Mouse (Mus musculus): ENCODE results near the gene Cox15. TPM values are rescaled to one million over a fixed set of nuclear protein-coding genes. Genes with fewer than 3 reads are reported as not detected.

The Cox15 gene
- 10 to 100 TPM; 13.6 to 24.6 (median 14.7) TPM for total RNA-seq (2022)

GRCm38 (mm10) chr19:43752489-43753225, at the start of gene Cox15, which contains the start of gene Cutc:
Cox15 (minus strand) TSS chr19:43753000.
Cutc (plus strand) TSS chr19:43752996.
- DNase-seq (ENCODE audit: low spot score in 2 of 2) = peak; percentile 90 to 94

- DNase-seq (ENCODE audit: low spot score in 2 of 2) = no peak
Measured at GRCm38 (mm10) chr19:43801427-43802051, 48.7 kb upstream of the Cox15 start.

GRCm38 (mm10) chr19:43797216-43797615, 44.4 kb upstream of the Cox15 start:
- no peak for DNase-seq (ENCODE audit: low spot score in 2 of 2)

- no peak for DNase-seq (ENCODE audit: low spot score in 2 of 2)
Measured at GRCm38 (mm10) chr19:43795511-43795910, 42.7 kb upstream of the Cox15 start.

GRCm38 (mm10) chr19:43793951-43794350, 41.2 kb upstream of the Cox15 start:
- no peak for DNase-seq (ENCODE audit: low spot score in 2 of 2)

- DNase-seq (ENCODE audit: low spot score in 2 of 2) = no peak
Measured at GRCm38 (mm10) chr19:43792537-43792936, 39.7 kb upstream of the Cox15 start.

- no peak for DNase-seq (ENCODE audit: low spot score in 2 of 2)
Measured at GRCm38 (mm10) chr19:43789817-43790216, 37.0 kb upstream of the Cox15 start.

- DNase-seq (ENCODE audit: low spot score in 2 of 2) = no peak
Measured at GRCm38 (mm10) chr19:43786249-43787026, 33.6 kb upstream of the Cox15 start.

- no peak for DNase-seq (ENCODE audit: low spot score in 2 of 2)
Measured at GRCm38 (mm10) chr19:43784761-43785160, 32.0 kb upstream of the Cox15 start.

- DNase-seq (ENCODE audit: low spot score in 2 of 2) = no peak
Measured at GRCm38 (mm10) chr19:43781980-43782379, 29.2 kb upstream of the Cox15 start, which contains the start of gene Abcc2. Abcc2 (plus strand) TSS chr19:43782192.

- no peak for DNase-seq (ENCODE audit: low spot score in 2 of 2)
Measured at GRCm38 (mm10) chr19:43780391-43780790, 27.6 kb upstream of the Cox15 start.

- DNase-seq (ENCODE audit: low spot score in 2 of 2) = no peak
Measured at GRCm38 (mm10) chr19:43777308-43777707, 24.5 kb upstream of the Cox15 start.

GRCm38 (mm10) chr19:43776561-43776960, 23.8 kb upstream of the Cox15 start:
- no peak for DNase-seq (ENCODE audit: low spot score in 2 of 2)

- no peak for DNase-seq (ENCODE audit: low spot score in 2 of 2)
Measured at GRCm38 (mm10) chr19:43775433-43775832, 22.6 kb upstream of the Cox15 start.

- no peak for DNase-seq (ENCODE audit: low spot score in 2 of 2)
Measured at GRCm38 (mm10) chr19:43772311-43772710, 19.5 kb upstream of the Cox15 start.

- no peak for DNase-seq (ENCODE audit: low spot score in 2 of 2)
Measured at GRCm38 (mm10) chr19:43771499-43771969, 18.7 kb upstream of the Cox15 start.

GRCm38 (mm10) chr19:43770584-43770983, 17.8 kb upstream of the Cox15 start:
- DNase-seq (ENCODE audit: low spot score in 2 of 2) = no peak

- DNase-seq (ENCODE audit: low spot score in 2 of 2) = no peak
Measured at GRCm38 (mm10) chr19:43769366-43769960, 16.7 kb upstream of the Cox15 start.

GRCm38 (mm10) chr19:43767549-43768322, 14.9 kb upstream of the Cox15 start:
- DNase-seq (ENCODE audit: low spot score in 2 of 2) = no peak

- DNase-seq (ENCODE audit: low spot score in 2 of 2) = no peak
Measured at GRCm38 (mm10) chr19:43766451-43766850, 13.7 kb upstream of the Cox15 start.

GRCm38 (mm10) chr19:43762410-43762809, 9.6 kb upstream of the Cox15 start:
- no peak for DNase-seq (ENCODE audit: low spot score in 2 of 2)

All from layer of hippocampus, adult 8-10 months (tissue).